Mouse (Mus musculus) 416B (cell line): Measurements from ENCODE around the gene Defb26.

Experiments
- DNase-seq: peaks from one replicate; pipeline ENCODE4 v3.0.0; 2011; ENCODE audit warnings: low read depth

The Defb26 gene

GRCm38 (mm10) chr2:152511592-152511991, at the start of gene Defb26:
TSS of gene Defb26 (minus strand) at chr2:152511692.
- DNase-seq, result no peak

DNA sequence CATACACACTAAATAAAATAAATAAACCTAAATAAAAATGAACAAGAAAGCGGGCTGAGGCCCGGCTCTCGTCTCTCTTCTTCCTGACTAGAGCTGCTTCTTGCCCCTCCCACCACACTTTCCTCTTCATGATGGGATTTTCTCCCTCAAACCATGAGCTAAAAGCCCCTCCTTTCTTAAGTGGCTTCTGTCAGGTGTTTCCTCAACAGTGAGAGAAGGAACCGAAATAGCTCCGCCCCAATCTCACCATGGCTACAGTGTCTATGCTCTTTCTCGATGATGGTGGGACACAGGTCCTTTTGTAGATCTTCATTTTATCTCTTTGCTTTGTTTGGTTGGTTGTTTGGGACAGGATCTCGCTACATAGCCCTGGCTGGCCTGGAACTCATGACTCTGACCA, 45.2 kb upstream of the Defb26 start:
- DNase-seq, result no peak

GRCm38 (mm10) chr2:152553774-152554423, 42.4 kb upstream of the Defb26 start:
- DNase-seq, result peak; percentile 17

GRCm38 (mm10) chr2:152548124-152548523, 36.6 kb upstream of the Defb26 start:
- DNase-seq, result no peak

DNA sequence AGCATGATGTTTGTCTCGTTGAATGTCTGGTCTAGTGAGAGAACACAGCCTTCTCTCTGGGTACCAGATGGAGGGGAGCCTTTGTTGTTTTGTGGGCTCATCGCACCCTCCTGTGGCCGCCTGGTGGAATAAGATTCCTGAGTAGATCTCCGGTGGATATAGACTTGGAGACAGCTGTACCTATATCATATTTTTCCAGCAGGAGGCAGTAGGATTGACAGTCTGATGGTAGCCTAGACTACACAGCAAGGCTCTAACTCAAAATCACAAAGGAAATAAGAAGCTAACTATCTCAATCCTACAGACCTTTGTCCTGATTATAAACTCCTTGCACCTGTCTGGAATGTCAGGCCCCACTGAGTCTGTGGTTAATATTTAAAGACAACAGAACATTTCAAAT, 33.2 kb upstream of the Defb26 start:
- DNase-seq, result peak; percentile 75

GRCm38 (mm10) chr2:152543478-152543877, 32.0 kb upstream of the Defb26 start:
- no peak for DNase-seq

GRCm38 (mm10) chr2:152542897-152543296, 31.4 kb upstream of the Defb26 start:
- peak; percentile 36 for DNase-seq

GRCm38 (mm10) chr2:152541979-152542378, 30.5 kb upstream of the Defb26 start:
- DNase-seq, result peak; percentile 60

GRCm38 (mm10) chr2:152539944-152540710, 28.6 kb upstream of the Defb26 start, which contains the start of gene Defb29:
TSS of gene Defb29 (minus strand) at chr2:152540098.
- no peak for DNase-seq

GRCm38 (mm10) chr2:152517981-152518380, 6.5 kb upstream of the Defb26 start, which contains the start of gene Defb28:
TSS of gene Defb28 (plus strand) at chr2:152518255.
- peak; percentile 15 for DNase-seq

DNA sequence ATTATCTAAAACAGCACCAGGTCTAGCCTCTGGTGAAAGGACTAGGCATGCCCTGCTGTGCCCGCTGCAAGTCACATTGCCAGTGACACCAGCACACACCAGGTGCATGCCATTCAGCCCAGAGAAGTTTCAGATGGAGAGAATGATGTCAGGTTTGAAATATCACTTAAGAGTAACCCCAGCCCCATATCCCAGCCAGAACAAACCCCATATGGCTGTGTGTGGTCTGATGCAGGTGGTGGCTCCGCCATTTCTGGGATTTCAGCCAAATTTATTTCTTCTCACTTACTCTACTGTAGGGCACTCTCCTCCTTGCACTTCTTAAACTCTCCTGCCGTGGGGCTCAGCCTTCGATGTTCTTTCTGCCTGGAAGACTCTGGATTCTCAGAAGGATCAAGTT, 4.6 kb upstream of the Defb26 start:
- DNase-seq, result no peak

- peak; percentile 74 for DNase-seq
Observed at GRCm38 (mm10) chr2:152503950-152504349, 7.5 kb downstream of the Defb26 start.

- peak; percentile 29 for DNase-seq
Observed at GRCm38 (mm10) chr2:152500863-152501229, 10.6 kb downstream of the Defb26 start.

GRCm38 (mm10) chr2:152500204-152500862, 11.2 kb downstream of the Defb26 start:
- no peak for DNase-seq

DNA sequence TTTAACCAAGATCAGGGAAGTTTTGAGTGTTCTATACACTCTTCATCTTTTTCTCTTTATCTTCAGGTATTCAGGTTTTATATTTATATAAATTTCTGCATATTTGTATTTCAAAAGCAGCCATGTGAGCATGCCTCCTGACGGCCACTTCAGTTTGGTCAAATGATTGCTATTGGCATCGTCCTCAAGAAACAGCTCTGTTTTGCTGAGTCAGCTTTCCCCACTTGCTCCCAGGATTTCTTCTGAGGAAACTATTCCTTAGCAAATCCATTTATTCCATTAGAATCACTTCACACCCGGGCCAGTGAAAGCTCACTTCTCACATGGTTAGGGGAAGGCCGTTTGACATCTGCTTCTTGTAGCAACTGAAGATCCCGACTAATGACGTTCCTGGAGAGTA, 13.5 kb downstream of the Defb26 start:
- DNase-seq, result no peak

GRCm38 (mm10) chr2:152493151-152493550, 18.3 kb downstream of the Defb26 start:
- peak; percentile 50 for DNase-seq

GRCm38 (mm10) chr2:152490038-152490437, 21.5 kb downstream of the Defb26 start, which contains the start of gene Defb22:
TSS of gene Defb22 (minus strand) at chr2:152490138.
- peak; percentile 16 for DNase-seq

- DNase-seq, result peak; percentile 35
Observed at GRCm38 (mm10) chr2:152487024-152487423, 24.5 kb downstream of the Defb26 start.

GRCm38 (mm10) chr2:152481726-152482125, 29.8 kb downstream of the Defb26 start:
- DNase-seq, result no peak

GRCm38 (mm10) chr2:152480881-152481280, 30.6 kb downstream of the Defb26 start:
- DNase-seq, result peak; percentile 92

DNA sequence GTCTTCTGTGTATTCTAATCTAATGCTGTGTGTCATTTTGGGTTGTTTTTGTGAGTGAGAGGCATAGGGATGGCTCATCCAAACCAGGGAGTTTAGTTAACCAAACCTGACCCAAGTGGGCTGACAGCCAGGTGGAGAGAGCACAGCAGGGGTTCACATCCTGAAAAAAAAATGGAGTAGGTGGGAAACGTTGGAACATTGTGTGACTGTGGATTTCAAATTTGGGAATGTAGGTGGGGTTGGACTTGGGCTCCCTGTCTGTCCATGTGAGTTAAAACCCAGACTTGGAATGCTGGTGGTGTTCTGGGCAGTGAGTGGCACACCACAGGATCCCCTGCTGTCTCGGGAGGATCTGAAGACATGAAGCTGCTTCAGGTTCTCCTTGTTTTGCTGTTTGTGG, 34.7 kb downstream of the Defb26 start, which contains the start of gene Defb20:
TSS of gene Defb20 (plus strand) at position 301 of the 400 bp plus-strand sequence.
- no peak for DNase-seq

- DNase-seq, result peak; percentile 59
Observed at GRCm38 (mm10) chr2:152472434-152472833, 39.1 kb downstream of the Defb26 start.

DNA sequence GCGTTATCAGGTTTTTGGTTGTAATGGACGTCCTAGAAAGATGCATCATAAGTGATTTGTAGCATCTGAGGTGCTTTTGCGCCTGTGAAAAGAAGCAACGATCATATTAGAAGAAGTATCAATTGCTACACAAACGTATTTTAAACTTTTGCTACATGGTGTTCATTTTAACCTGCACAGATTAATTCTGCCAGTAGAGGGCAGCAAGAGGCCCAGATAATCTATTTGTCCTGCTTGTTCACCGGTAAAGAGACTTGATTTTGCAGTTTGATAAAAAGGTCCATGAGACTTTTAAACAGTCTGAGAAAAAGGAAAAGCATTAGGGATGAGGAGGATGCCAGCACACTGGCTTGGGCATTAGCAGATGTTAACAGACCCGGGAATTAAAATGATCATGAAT, 40.5 kb downstream of the Defb26 start:
- peak; percentile 77 for DNase-seq
